Mouse (Mus musculus): ENCODE data around the gene Car9. TPM values are rescaled to one million over a fixed set of nuclear protein-coding genes. Genes with fewer than 3 reads are reported as not detected.

Gene Car9
- polyA plus RNA-seq, 1 experiment from 2014 or later, result 1.3 TPM

DNA sequence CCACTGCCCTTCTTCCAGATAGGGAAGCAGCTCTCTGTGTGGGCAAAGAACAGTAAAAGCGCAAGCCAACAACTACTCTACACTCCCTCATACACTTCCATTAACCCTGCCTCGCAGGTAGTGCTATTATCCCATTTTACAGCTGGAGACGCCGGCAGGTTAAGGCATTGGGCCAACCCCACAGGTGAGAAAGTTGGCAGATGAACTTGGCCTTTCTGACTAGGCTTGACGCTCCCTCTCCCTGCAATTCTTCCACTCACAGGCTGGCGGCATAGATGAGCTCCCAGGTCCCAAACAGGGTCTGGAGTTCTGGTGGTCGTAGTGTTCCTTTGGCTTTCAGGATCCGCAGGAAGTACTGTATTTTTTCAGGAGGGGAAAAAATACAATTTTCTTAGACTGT lies 7.8 kb upstream of the Car9 start:
- Histone ChIP-seq H3K27ac (peak overlapping the region; percentile 94), H3K36me3 (peaks cover 27% of the 10 kb centered on the region), H3K4me1 (peaks cover 32% of the 10 kb centered on the region), H3K9me3 (replicated peaks) (no peaks in the 10 kb centered on the region), H3K4me3 (peak overlapping the region; percentile 76), H3K27me3 (ENCODE audit: low read depth, poor library complexity, severe bottlenecking) (peaks cover 18% of the 10 kb centered on the region)
- peak; percentile 63 for DNase-seq (ENCODE audit: low spot score)
- 16% methylated on average over 8 of the region's 8 CpGs for WGBS

- 8% methylated on average over 50 of the region's 50 CpGs for WGBS
- Histone ChIP-seq H3K4me1 (peaks cover 26% of the 10 kb centered on the region), H3K9me3 (replicated peaks) (no peaks in the 10 kb centered on the region), H3K27me3 (ENCODE audit: low read depth, poor library complexity, severe bottlenecking) (peaks cover 18% of the 10 kb centered on the region), H3K36me3 (peaks cover 27% of the 10 kb centered on the region), H3K27ac (peak within 1 kb of the TSS; percentile 94), H3K4me3 (peak within 1 kb of the TSS; percentile 76)
- peak; percentile 89 for DNase-seq (ENCODE audit: low spot score)
Observed at GRCm38 (mm10) chr4:43499407-43500333, 7.1 kb upstream of the Car9 start, which contains the start of gene Arhgef39. Arhgef39 (minus strand) TSS chr4:43499695.

DNA sequence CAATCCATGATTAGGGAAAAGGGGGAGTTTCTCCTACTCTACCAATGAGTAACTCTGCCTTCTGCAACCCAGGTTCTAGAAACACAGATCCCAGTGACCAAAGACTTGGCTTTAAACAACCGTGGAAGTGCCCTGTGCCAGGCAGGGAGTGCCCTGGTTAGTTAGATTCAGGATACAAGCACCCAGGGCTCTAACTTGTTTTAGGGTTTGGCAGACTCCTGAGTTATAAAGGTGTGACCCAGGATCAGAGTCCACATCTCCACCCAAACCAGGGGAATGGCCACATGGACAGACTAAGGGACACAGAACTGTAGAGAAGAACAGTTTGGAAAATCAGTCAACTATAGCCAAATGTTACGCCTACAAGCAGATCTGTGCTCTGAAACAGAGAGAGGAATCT lies 3.7 kb upstream of the Car9 start:
- peaks cover 28% of the 10 kb centered on the region for H3K4me1 ChIP-seq
- H3K27me3 ChIP-seq (ENCODE audit: low read depth, poor library complexity, severe bottlenecking), result peaks cover 41% of the 10 kb centered on the region
- no peak overlapping the region for H3K4me3 ChIP-seq
- DNase-seq (ENCODE audit: low spot score), result no peak
- WGBS, result 77% methylated on average over 2 of the region's 2 CpGs
- no peaks in the 10 kb centered on the region for H3K9me3 ChIP-seq (replicated peaks)
- H3K27ac ChIP-seq, result no peak overlapping the region
- H3K36me3 ChIP-seq, result no peaks in the 10 kb centered on the region

DNA sequence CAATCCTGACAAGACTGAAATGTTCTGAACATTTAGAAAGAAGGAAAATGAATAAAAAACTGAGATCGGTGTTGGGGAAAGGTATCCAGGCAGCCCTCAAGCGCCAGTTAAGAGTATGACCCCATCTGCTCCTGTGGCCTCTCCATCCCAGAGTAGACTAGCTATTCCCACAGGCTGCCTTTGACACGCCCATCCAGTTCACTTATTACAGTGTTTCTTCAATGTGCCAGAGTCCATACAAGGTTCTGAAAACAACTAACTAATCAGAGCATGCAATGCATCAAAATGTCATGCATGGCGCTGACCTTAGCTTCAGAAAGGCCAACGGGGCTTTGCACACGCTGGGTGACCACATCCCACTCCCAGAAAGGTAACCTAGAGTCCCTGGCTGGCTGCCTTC lies 3.3 kb upstream of the Car9 start:
- H3K27ac ChIP-seq, result no peak overlapping the region
- peaks cover 45% of the 10 kb centered on the region for H3K27me3 ChIP-seq (ENCODE audit: low read depth, poor library complexity, severe bottlenecking)
- 83% methylated on average over 6 of the region's 6 CpGs for WGBS
- H3K9me3 ChIP-seq (replicated peaks), result no peaks in the 10 kb centered on the region
- DNase-seq (ENCODE audit: low spot score), result no peak
- peaks cover 28% of the 10 kb centered on the region for H3K4me1 ChIP-seq
- no peaks in the 10 kb centered on the region for H3K36me3 ChIP-seq
- no peak overlapping the region for H3K4me3 ChIP-seq

DNA sequence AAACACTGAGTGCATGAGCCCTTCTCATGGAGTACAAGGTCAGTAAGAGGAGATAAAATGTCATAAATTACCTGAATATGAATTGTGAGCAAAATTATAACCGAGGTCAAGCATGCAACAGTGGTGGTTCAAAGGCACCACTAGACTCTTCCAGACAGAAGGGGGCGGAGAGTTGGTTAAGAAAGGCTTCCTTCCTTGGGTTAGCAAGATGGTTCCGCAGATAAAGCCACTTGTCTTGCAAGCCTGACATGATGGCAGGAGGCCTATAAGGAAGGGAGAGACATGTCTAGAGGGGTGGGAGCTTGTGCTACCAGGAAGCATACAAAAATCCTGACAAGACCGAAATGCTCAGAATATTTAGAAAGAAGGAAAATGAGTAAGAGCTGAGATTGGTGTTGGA lies 2.5 kb upstream of the Car9 start:
- DNase-seq (ENCODE audit: low spot score), result no peak
- H3K9me3 ChIP-seq (replicated peaks), result no peaks in the 10 kb centered on the region
- peaks cover 28% of the 10 kb centered on the region for H3K4me1 ChIP-seq
- H3K27me3 ChIP-seq (ENCODE audit: low read depth, poor library complexity, severe bottlenecking), result peaks cover 51% of the 10 kb centered on the region
- 86% methylated on average over 4 of the region's 4 CpGs for WGBS
- no peak overlapping the region for H3K4me3 ChIP-seq
- H3K27ac ChIP-seq, result no peak overlapping the region
- no peaks in the 10 kb centered on the region for H3K36me3 ChIP-seq

- peaks cover 48% of the 10 kb centered on the region for H3K27me3 ChIP-seq (ENCODE audit: low read depth, poor library complexity, severe bottlenecking)
- H3K9me3 ChIP-seq (replicated peaks), result no peaks in the 10 kb centered on the region
- peaks cover 30% of the 10 kb centered on the region for H3K4me1 ChIP-seq
- H3K36me3 ChIP-seq, result no peaks in the 10 kb centered on the region
- DNase-seq (ENCODE audit: low spot score), result no peak
- no peak overlapping the region for H3K4me3 ChIP-seq
- 88% methylated on average over 8 of the region's 8 CpGs for WGBS
- no peak overlapping the region for H3K27ac ChIP-seq
Observed at GRCm38 (mm10) chr4:43506074-43506473, 692 bp upstream of the Car9 start.

- WGBS, result 14% methylated on average over 22 of the region's 22 CpGs
- Histone ChIP-seq H3K27me3 (ENCODE audit: low read depth, poor library complexity, severe bottlenecking) (peaks cover 40% of the 10 kb centered on the region), H3K9me3 (replicated peaks) (no peaks in the 10 kb centered on the region), H3K4me3 (peak overlapping the region; percentile 61), H3K4me1 (peaks cover 34% of the 10 kb centered on the region), H3K27ac (peak overlapping the region; percentile 85), H3K36me3 (no peaks in the 10 kb centered on the region)
- no peak for DNase-seq (ENCODE audit: low spot score)
Observed at GRCm38 (mm10) chr4:43507938-43508665, 1.3 kb downstream of the Car9 start.

- peak overlapping the region; percentile 61 for H3K4me3 ChIP-seq
- DNase-seq (ENCODE audit: low spot score), result peak; percentile 68
- H3K27me3 ChIP-seq (ENCODE audit: low read depth, poor library complexity, severe bottlenecking), result peaks cover 40% of the 10 kb centered on the region
- no peaks in the 10 kb centered on the region for H3K36me3 ChIP-seq
- no peaks in the 10 kb centered on the region for H3K9me3 ChIP-seq (replicated peaks)
- WGBS, result 9% methylated on average over 13 of the region's 13 CpGs
- H3K27ac ChIP-seq, result peak overlapping the region; percentile 85
- H3K4me1 ChIP-seq, result peaks cover 34% of the 10 kb centered on the region
Observed at GRCm38 (mm10) chr4:43508666-43508997, 1.9 kb downstream of the Car9 start.

- Histone ChIP-seq H3K36me3 (no peaks in the 10 kb centered on the region), H3K4me1 (peaks cover 34% of the 10 kb centered on the region), H3K27me3 (ENCODE audit: low read depth, poor library complexity, severe bottlenecking) (peaks cover 40% of the 10 kb centered on the region), H3K27ac (peak overlapping the region; percentile 85), H3K4me3 (peak overlapping the region; percentile 61), H3K9me3 (replicated peaks) (no peaks in the 10 kb centered on the region)
- no peak for DNase-seq (ENCODE audit: low spot score)
- WGBS, result 41% methylated on average over 9 of the region's 9 CpGs
Observed at GRCm38 (mm10) chr4:43509109-43509508, 2.3 kb downstream of the Car9 start.

DNA sequence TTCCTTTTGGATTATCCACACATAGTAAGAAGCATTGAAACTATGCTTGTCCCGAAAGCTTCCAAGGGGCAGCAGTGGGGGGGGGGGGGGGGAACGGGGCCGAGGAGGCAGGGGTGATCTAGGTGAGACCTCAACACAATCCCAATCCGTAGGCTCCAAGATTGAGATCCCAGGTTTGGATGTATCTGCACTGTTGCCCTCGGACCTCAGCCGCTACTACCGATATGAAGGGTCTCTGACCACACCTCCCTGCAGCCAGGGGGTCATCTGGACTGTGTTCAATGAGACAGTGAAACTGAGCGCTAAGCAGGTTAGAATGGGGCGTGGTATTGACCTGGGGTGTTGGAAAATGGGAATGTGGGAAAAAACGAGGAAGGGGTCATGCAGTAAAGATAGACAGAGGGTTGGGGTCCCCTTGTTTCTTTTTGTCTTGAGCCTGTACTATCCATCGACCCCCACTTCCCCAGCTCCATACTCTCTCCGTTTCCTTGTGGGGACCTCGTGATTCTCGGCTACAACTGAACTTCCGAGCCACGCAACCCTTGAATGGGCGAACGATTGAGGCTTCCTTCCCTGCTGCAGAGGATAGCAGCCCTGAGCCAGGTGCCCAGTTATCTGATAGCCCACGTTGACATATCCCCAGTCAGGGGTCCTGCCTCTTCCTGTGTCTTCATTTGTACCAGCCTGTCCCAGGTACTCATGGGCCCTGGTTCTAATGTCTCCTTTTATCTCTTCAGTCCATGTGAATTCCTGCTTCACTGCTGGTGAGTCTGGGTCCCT lies 5.1 kb downstream of the Car9 start:
- H3K27me3 ChIP-seq (ENCODE audit: low read depth, poor library complexity, severe bottlenecking), result peaks cover 32% of the 10 kb centered on the region
- H3K9me3 ChIP-seq (replicated peaks), result no peaks in the 10 kb centered on the region
- WGBS, result 77% methylated on average over 19 of the region's 19 CpGs
- H3K4me3 ChIP-seq, result no peak overlapping the region
- H3K27ac ChIP-seq, result no peak overlapping the region
- H3K4me1 ChIP-seq, result peaks cover 40% of the 10 kb centered on the region
- peaks cover 10% of the 10 kb centered on the region; the same call in 1 of the 2 replicates for H3K36me3 ChIP-seq
- DNase-seq (ENCODE audit: low spot score), result no peak

- WGBS, result 63% methylated on average over 7 of the region's 7 CpGs
- H3K27me3 ChIP-seq (ENCODE audit: low read depth, poor library complexity, severe bottlenecking), result peaks cover 24% of the 10 kb centered on the region
- no peak overlapping the region for H3K4me3 ChIP-seq
- DNase-seq (ENCODE audit: low spot score), result no peak
- no peaks in the 10 kb centered on the region for H3K9me3 ChIP-seq (replicated peaks)
- peaks cover 16% of the 10 kb centered on the region for H3K36me3 ChIP-seq
- no peak overlapping the region for H3K27ac ChIP-seq
- peaks cover 32% of the 10 kb centered on the region for H3K4me1 ChIP-seq
Observed at GRCm38 (mm10) chr4:43512653-43513052, 5.9 kb downstream of the Car9 start.

DNA sequence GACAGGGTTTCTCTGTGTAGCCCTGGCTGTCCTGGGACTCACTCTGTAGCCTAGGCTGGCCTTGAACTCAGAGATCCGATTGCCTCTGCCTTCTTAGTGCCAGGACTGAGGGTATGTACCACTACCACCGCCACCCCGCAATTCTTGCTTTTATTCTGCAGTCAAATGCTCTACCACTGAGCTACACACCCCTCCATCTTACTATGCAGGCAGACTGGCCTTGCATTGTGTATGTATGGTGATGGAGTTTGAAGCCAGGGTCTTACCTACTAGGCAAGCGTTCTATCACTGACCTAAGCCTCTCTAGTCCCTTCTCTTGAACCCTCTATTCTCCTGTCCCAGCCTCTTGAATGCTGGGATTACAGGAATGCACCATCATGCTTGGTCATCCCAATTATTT lies 6.5 kb downstream of the Car9 start:
- H3K27ac ChIP-seq, result no peak overlapping the region
- 91% methylated on average over 4 of the region's 4 CpGs for WGBS
- no peak overlapping the region for H3K4me3 ChIP-seq
- peaks cover 28% of the 10 kb centered on the region for H3K4me1 ChIP-seq
- peaks cover 22% of the 10 kb centered on the region for H3K36me3 ChIP-seq
- no peak for DNase-seq (ENCODE audit: low spot score)
- H3K9me3 ChIP-seq (replicated peaks), result no peaks in the 10 kb centered on the region
- peaks cover 24% of the 10 kb centered on the region for H3K27me3 ChIP-seq (ENCODE audit: low read depth, poor library complexity, severe bottlenecking)

All from limb, embryonic 10.5 days (tissue).